Mouse (Mus musculus) cortical plate, adult 2 months (tissue): ENCODE measurements around the gene Ccdc180. TPM values are rescaled to one million over a fixed set of nuclear protein-coding genes. Genes with fewer than 3 reads are reported as not detected.

Experiments used
- H3K27ac ChIP-seq: fragments of 200-500 bp; 2 replicates; pipeline ENCODE4 v1.5.1; 2012; ENCODE audit warnings: low read length, control low read depth, inconsistent platforms; ENCODE audit not compliant: insufficient read depth
- H3K4me1 ChIP-seq: fragments of 200-500 bp; 2 replicates; pipeline ENCODE4 v1.6.1; 2011; ENCODE audit warnings: low read length; ENCODE audit not compliant: control insufficient read depth, insufficient read depth
- H3K4me3 ChIP-seq: fragments of 200-500 bp; 2 replicates; pipeline ENCODE4 v1.5.1; 2011; ENCODE audit warnings: mild to moderate bottlenecking, low read length, control low read depth; ENCODE audit not compliant: insufficient read depth
- CTCF ChIP-seq: fragments of 200-500 bp; IDR thresholded peaks from 2 replicates; pipeline ENCODE4 v1.5.1; 2011; ENCODE audit warnings: mild to moderate bottlenecking, control low read depth, low read length; ENCODE audit not compliant: insufficient read depth; ENCODE audit errors: extremely low read depth
- POLR2A ChIP-seq: fragments of 200-500 bp; IDR thresholded peaks from 2 replicates; pipeline ENCODE4 v1.6.1; 2011; ENCODE audit warnings: mild to moderate bottlenecking, low read length, control low read depth; ENCODE audit not compliant: insufficient read depth; ENCODE audit errors: extremely low read depth
- polyA plus RNA-seq: library from polyadenylated mRNA; depleted of rRNA; stranded (reverse); fragments of >200 nt; gene quantifications from 2 replicates; pipeline ENCODE4 v1.2.3, GENCODE M21; 2012; rRNA removed

Ccdc180 gene
- polyA plus RNA-seq = 0.08 and 0.52 TPM in 2 replicates

GRCm38 (mm10) chr4:45890066-45890761, at the start of gene Ccdc180:
Gene Ccdc180, plus strand, starts transcription at chr4:45890303.
- TF ChIP-seq POLR2A (no peak), CTCF (no peak)
- no peak within 1 kb of the TSS for H3K4me3 ChIP-seq
- H3K4me1 ChIP-seq = peaks cover 2% of the 10 kb centered on the region; the same call in 1 of the 2 replicates

DNA sequence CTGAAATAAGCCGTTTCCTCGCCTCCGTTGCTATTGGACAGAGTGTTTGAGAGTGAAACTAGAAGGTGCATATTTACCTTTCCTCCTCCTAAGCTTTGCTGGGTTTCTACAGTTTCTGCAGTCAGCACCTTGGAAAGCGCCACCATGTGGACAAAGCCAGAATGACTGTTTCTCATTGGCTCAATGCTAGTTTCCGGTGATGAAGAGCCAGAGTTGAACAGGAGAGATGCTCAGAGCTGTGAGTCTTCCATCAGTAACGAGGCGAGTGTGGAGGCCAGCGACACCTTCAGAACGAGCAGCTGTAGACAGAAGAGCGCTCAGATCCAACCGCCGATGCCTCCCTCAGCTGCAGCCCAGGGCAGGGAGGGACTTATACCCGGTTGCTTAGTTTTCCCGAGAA, 45.7 kb upstream of the Ccdc180 start:
- Histone ChIP-seq H3K4me1 (no peaks in the 10 kb centered on the region), H3K4me3 (no peak overlapping the region), H3K27ac (no peak overlapping the region)
- TF ChIP-seq POLR2A (no peak), CTCF (peak; percentile 73)

More at GRCm38 (mm10) chr4:45890066-45890761, at the start of gene Ccdc180:
- no peak within 1 kb of the TSS for H3K27ac ChIP-seq

- TF ChIP-seq POLR2A (no peak), CTCF (no peak)
- H3K4me3 ChIP-seq = no peak overlapping the region
- no peaks in the 10 kb centered on the region for H3K4me1 ChIP-seq
- no peak overlapping the region for H3K27ac ChIP-seq
Observed at GRCm38 (mm10) chr4:45846263-45846662, 43.8 kb upstream of the Ccdc180 start.

DNA sequence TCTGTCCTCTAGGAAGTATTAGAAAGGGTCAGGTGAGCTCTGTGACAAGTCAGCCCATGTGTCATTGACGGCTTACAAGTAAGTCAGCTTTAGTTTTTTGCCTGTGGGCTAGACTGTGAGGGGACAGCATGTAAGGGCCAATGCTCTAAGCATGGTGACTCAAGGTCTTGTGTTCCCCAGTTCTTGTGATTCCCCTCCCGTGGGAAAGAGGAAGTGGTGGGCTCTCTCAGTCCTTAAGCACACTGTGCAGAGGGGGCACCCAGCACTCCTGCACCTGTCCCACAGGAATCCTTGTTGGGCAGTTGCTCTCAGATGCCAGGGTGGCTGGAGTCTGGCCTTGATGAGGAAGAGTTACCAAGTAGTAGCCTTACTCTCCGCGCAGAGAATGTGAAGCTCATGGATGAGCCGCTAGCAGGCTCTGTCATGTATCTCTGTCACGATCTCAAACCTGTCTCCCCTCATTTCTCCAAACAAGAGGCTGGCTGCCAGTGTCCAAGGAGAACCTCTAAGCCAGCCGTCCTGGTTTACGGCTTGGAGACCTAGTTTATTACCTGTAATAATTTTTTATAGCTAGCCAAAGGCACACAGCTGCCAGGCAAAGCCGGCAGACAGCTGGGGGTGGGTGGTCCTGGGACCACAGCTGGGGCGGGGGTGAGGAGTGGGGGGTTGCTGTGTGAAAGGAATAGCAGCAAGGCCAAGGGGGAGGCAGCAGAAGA, 41.8 kb upstream of the Ccdc180 start, which contains the start of gene Stra6l:
Stra6l (plus strand) TSS at position 556 of the 716 bp plus-strand sequence.
- TF ChIP-seq POLR2A = no peak
- no peak for TF ChIP-seq CTCF
- no peak within 1 kb of the TSS for H3K27ac ChIP-seq
- H3K4me1 ChIP-seq = no peaks in the 10 kb centered on the region
- H3K4me3 ChIP-seq = no peak within 1 kb of the TSS

DNA sequence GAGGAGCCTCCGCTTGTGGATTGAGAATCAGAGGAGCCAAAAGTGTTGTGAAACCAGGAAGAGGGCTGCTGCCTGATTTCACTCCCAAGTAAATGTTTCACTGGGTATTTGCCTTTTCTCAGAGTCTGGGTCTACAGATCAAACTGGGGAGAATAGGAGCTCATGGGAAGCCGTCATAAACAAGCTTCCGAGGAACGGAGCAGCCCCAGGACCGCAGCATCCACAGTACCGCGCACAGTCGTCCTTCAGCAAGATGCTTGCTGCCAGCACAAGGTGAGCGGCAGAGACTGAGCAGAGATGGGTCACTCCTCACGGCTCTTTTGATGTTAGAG, 41.3 kb upstream of the Ccdc180 start:
- Histone ChIP-seq H3K27ac (no peak overlapping the region), H3K4me3 (no peak overlapping the region)
- TF ChIP-seq CTCF = no peak
- no peak for TF ChIP-seq POLR2A

GRCm38 (mm10) chr4:45849419-45849818, 40.7 kb upstream of the Ccdc180 start:
- TF ChIP-seq CTCF (no peak), POLR2A (no peak)
- Histone ChIP-seq H3K4me1 (no peaks in the 10 kb centered on the region), H3K4me3 (no peak overlapping the region), H3K27ac (no peak overlapping the region)

More for the DNA sequence above, 41.3 kb upstream of the Ccdc180 start:
- no peaks in the 10 kb centered on the region for H3K4me1 ChIP-seq

DNA sequence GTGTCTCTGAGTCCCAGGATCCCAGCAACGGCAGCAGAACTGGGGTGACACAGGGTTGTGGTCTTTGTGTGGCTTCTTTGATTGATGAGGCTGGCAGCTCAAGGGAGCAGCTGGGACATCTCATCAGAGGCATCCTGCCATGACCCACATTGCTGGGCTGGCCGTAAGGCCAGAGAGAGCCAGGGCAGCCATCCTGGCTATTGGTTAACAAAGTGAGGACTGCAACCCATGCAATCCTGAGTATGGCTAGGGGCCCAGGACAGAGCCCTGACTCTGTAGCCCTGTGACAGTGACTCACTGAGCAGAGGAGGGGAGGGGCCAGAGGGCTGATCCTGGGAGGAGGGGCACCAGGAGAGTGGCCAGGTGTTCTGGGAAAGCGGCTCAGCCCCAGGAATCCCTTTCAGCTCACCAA, 38.5 kb upstream of the Ccdc180 start:
- no peaks in the 10 kb centered on the region for H3K4me1 ChIP-seq
- H3K4me3 ChIP-seq = no peak overlapping the region
- TF ChIP-seq CTCF = no peak
- TF ChIP-seq POLR2A = no peak
- no peak overlapping the region for H3K27ac ChIP-seq

- no peak overlapping the region for H3K27ac ChIP-seq
- TF ChIP-seq CTCF (no peak), POLR2A (no peak)
- no peaks in the 10 kb centered on the region for H3K4me1 ChIP-seq
- H3K4me3 ChIP-seq = no peak overlapping the region
Observed at GRCm38 (mm10) chr4:45853496-45854246, 36.4 kb upstream of the Ccdc180 start.

DNA sequence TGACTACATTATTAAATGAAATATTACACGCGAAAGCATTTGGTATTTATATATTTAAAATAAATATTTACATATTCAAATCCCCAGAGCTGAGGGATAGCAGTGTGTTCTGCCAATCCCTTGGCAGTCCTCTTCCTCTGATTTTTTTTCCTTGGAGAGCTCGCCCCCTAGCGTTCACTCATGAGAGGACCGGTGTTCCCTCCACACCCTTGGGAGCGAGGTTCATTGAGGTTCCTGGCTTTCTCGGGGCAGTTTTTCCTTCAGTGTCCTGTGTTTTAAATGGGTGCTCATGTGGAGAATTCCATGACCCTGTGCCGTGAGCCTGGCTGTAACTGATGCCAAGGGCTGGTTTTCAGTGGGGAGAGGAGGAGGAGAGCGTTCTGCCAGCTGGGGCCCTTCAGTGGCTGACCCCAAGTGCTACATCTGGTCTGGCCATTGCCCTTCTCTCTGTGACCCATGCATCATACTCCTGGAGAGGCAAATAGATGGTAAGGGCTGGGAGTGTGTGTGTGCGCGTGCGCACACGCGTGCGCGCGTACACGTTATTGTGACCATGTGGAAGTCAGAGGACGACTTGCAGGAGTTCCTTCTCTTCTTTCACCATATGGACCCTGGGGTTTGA, 34.2 kb upstream of the Ccdc180 start:
- Histone ChIP-seq H3K4me3 (no peak overlapping the region), H3K4me1 (no peaks in the 10 kb centered on the region), H3K27ac (no peak overlapping the region)
- TF ChIP-seq CTCF (peak; percentile 87), POLR2A (no peak)

DNA sequence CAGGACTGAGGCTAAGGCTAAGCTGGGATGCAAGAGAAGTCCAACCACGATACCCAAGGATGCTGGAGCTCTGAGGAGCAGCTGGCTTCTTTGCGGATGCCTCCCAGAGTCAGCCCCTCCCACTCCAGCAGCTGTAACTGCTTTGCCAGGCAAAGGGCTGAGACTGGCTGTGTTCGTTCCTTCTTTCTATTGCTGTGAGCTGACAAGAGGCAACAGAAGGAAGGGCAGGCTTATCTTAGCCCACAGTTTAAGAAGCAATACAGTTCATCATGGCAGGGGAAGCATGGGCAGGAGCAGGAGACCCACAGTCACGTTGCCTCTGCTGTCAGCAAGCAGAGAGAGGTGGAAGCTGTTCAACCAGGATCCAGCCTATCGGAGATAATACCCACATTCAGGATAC, 28.9 kb upstream of the Ccdc180 start:
- Histone ChIP-seq H3K4me3 (no peak overlapping the region), H3K4me1 (no peaks in the 10 kb centered on the region), H3K27ac (no peak overlapping the region)
- TF ChIP-seq POLR2A (no peak), CTCF (no peak)
